Mouse (Mus musculus) splenic B cell, adult 2 months (primary cell): ENCODE measurements around the gene Padi2.

Experiments
- DNase-seq: peaks from one replicate; pipeline ENCODE4 v3.0.0-alpha.2; 2011; ENCODE audit warnings: low read depth, low spot score
- H3K27me3 ChIP-seq: 2 replicates; pipeline ENCODE4 v1.6.1; 2012; ENCODE audit warnings: mild to moderate bottlenecking, low read length, moderate library complexity, mixed read lengths; ENCODE audit not compliant: control insufficient read depth, poor library complexity, insufficient read depth, severe bottlenecking
- H3K36me3 ChIP-seq: 2 replicates; pipeline ENCODE4 v1.6.1; 2012; ENCODE audit warnings: mild to moderate bottlenecking, low read length, moderate library complexity, mixed read lengths; ENCODE audit not compliant: control insufficient read depth, poor library complexity, insufficient read depth, severe bottlenecking

The Padi2 gene

GRCm38 (mm10) chr4:140950574-140950973 is 44.4 kb downstream of the Padi2 start:
- H3K36me3 ChIP-seq = no peaks in the 10 kb centered on the region
- no peak for DNase-seq
- no peaks in the 10 kb centered on the region for H3K27me3 ChIP-seq

- H3K27me3 ChIP-seq = no peaks in the 10 kb centered on the region
- H3K36me3 ChIP-seq = no peaks in the 10 kb centered on the region
- peak; percentile 71 for DNase-seq
These were observed 45.9 kb downstream of the Padi2 start for GRCm38 (mm10) chr4:140951861-140952641.

- H3K27me3 ChIP-seq = no peaks in the 10 kb centered on the region
- DNase-seq = no peak
- H3K36me3 ChIP-seq = no peaks in the 10 kb centered on the region
These were observed 51.1 kb downstream of the Padi2 start for GRCm38 (mm10) chr4:140957131-140957702.

GRCm38 (mm10) chr4:140957725-140958124 is 51.6 kb downstream of the Padi2 start:
- H3K36me3 ChIP-seq = no peaks in the 10 kb centered on the region
- DNase-seq = peak; percentile 86
- no peaks in the 10 kb centered on the region for H3K27me3 ChIP-seq

GRCm38 (mm10) chr4:140958319-140958718 is 52.2 kb downstream of the Padi2 start:
- no peaks in the 10 kb centered on the region for H3K36me3 ChIP-seq
- DNase-seq = no peak

GRCm38 (mm10) chr4:140959128-140959679 is 53.1 kb downstream of the Padi2 start:
- no peak for DNase-seq
- Histone ChIP-seq H3K36me3 (no peaks in the 10 kb centered on the region), H3K27me3 (no peaks in the 10 kb centered on the region)

More at GRCm38 (mm10) chr4:140958319-140958718, 52.2 kb downstream of the Padi2 start:
- H3K27me3 ChIP-seq = no peaks in the 10 kb centered on the region

DNA sequence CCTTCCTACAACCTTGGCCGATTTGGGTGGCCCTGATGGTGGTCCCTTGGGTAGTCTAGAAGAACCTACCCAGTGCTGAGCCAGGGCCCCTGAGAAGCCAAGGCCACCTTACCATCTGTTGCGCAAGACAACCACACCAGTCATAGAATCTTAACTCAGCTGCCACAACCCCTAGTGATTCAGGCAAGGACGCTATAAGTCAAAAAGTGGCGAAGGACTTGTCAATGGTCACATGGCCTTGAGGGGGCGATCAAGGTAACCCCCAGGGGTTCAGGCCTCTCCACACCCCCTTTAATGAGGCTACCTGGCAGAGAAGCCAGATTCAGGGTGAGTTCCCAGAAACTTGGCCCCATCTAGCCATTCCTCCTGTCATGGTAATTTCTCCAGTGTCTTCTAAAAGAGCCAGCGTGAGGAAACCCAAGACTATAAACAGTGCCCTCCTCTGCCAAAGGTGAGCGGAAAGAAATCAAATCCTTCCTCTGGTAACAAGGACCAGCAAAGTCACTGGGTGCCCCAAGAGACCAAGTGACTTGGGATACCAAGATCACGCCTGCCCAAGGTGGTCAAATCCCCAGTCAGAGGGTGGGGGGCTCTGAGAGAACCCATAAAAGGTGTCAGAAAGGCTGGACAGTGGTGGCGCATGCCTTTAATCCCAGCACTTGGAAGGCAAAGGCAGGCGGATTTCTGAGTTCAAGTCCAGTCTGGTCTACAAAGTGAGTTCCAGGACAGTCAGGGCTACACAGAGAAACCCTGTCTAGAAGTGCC is 53.8 kb downstream of the Padi2 start:
- Histone ChIP-seq H3K27me3 (no peaks in the 10 kb centered on the region), H3K36me3 (no peaks in the 10 kb centered on the region)
- no peak for DNase-seq

- Histone ChIP-seq H3K27me3 (no peaks in the 10 kb centered on the region), H3K36me3 (no peaks in the 10 kb centered on the region)
- DNase-seq = peak; percentile 97
These were observed 54.8 kb downstream of the Padi2 start, which contains the start of gene Sdhb for GRCm38 (mm10) chr4:140960781-140961466. Gene Sdhb (plus strand): TSS chr4:140961203.

DNA sequence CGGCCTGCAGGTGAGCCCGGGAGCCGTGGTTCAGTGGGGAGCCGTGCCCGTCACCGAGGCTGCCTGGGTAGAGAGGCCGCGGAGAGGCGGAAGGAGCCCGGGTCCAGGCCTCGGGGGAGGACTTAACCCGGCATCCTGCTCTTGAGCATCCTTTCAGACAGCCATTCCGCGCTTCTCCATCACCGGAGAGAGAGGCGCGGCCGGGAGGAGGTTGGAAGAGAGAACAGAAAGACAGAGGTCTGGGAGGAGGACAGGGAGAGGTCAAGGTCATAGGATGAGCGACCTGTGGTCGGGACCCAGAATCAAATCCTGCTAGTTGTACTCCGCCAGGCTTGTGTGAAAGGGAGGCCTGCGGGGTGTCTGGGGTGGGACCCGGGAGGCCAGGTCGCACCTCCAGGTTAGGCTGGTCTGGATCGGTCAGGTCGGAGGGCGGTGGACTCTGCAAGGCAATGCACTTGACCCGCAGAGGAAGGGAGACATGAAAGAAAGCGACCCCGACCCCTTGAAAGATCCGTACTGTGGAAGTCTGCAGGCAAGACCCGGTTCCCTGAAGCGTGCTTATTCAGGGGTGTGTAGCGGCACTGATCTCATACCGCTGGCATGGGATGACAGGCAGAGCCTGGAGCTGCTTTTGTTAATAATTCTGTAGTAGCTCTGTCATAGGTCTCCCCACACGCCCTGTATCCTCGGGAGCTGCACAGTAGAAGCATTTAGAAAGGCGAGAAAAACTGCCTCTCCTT is 55.5 kb downstream of the Padi2 start:
- DNase-seq = no peak
- peaks cover 2% of the 10 kb centered on the region; the same call in 1 of the 2 replicates for H3K36me3 ChIP-seq

GRCm38 (mm10) chr4:140962207-140962909 is 56.2 kb downstream of the Padi2 start:
- DNase-seq = no peak
- peaks cover 8% of the 10 kb centered on the region for H3K36me3 ChIP-seq

More for the DNA sequence above, 55.5 kb downstream of the Padi2 start:
- no peaks in the 10 kb centered on the region for H3K27me3 ChIP-seq

GRCm38 (mm10) chr4:140962950-140963349 is 56.8 kb downstream of the Padi2 start:
- peaks cover 12% of the 10 kb centered on the region for H3K36me3 ChIP-seq
- DNase-seq = no peak
- H3K27me3 ChIP-seq = no peaks in the 10 kb centered on the region

More at GRCm38 (mm10) chr4:140962207-140962909, 56.2 kb downstream of the Padi2 start:
- no peaks in the 10 kb centered on the region for H3K27me3 ChIP-seq

- H3K36me3 ChIP-seq = peaks cover 15% of the 10 kb centered on the region
- no peak for DNase-seq
- no peaks in the 10 kb centered on the region for H3K27me3 ChIP-seq
These were observed 57.9 kb downstream of the Padi2 start for GRCm38 (mm10) chr4:140963941-140964597.

- H3K27me3 ChIP-seq = no peaks in the 10 kb centered on the region
- peak; percentile 85 for DNase-seq
These were observed 58.5 kb downstream of the Padi2 start for GRCm38 (mm10) chr4:140964620-140965019.

More at GRCm38 (mm10) chr4:140964620-140965019, 58.5 kb downstream of the Padi2 start:
- H3K36me3 ChIP-seq = peaks cover 15% of the 10 kb centered on the region
